Mouse (Mus musculus): ENCODE data around the gene Mboat2. TPM values are rescaled to one million over a fixed set of nuclear protein-coding genes. Genes with fewer than 3 reads are reported as not detected.
A peak's percentile ranks its signal among the peaks of the same experiment; 100 is the strongest.

Mboat2 gene
- polyA plus RNA-seq, 1 experiment from 2014 or later = 58.3 TPM

- H3K27me3 ChIP-seq (ENCODE audit: control insufficient read depth, insufficient read depth, low read length) = no peaks in the 10 kb centered on the region
- no peak overlapping the region for H3K27ac ChIP-seq (ENCODE audit: low read depth, low read length)
- no peaks in the 10 kb centered on the region for H3K9me3 ChIP-seq (ENCODE audit: control insufficient read depth, low read length)
- peaks cover 3% of the 10 kb centered on the region for H3K36me3 ChIP-seq (ENCODE audit: control insufficient read depth, insufficient read depth, low read length)
- ATAC-seq (ENCODE audit: low FRiP score) = no peak
- no peak overlapping the region for H3K4me3 ChIP-seq (ENCODE audit: low read depth, low read length)
- H3K4me2 ChIP-seq = no peak overlapping the region
- H3K4me1 ChIP-seq (ENCODE audit: control insufficient read depth, insufficient read depth, low read length) = no peaks in the 10 kb centered on the region; the same call in 1 of the 2 replicates
- DNase-seq (ENCODE audit: low spot score, missing footprints) = no peak
- no peak overlapping the region for H3K9ac ChIP-seq (ENCODE audit: low read length)
- WGBS = 92% methylated on average over 10 of the region's 10 CpGs
Observed at GRCm38 (mm10) chr12:24899636-24900035, 69.0 kb downstream of the Mboat2 start.

- ATAC-seq (ENCODE audit: low FRiP score) = no peak
- no peak overlapping the region for H3K4me2 ChIP-seq
- no peak for DNase-seq (ENCODE audit: low spot score, missing footprints)
- H3K4me1 ChIP-seq (ENCODE audit: control insufficient read depth, insufficient read depth, low read length) = no peaks in the 10 kb centered on the region
- no peak overlapping the region for H3K4me3 ChIP-seq (ENCODE audit: low read depth, low read length)
- H3K27me3 ChIP-seq (ENCODE audit: control insufficient read depth, insufficient read depth, low read length) = no peaks in the 10 kb centered on the region
- WGBS = 98% methylated on average over 5 of the region's 5 CpGs
- no peaks in the 10 kb centered on the region for H3K9me3 ChIP-seq (ENCODE audit: control insufficient read depth, low read length)
- no peak overlapping the region for H3K27ac ChIP-seq (ENCODE audit: low read depth, low read length)
- peaks cover 3% of the 10 kb centered on the region for H3K36me3 ChIP-seq (ENCODE audit: control insufficient read depth, insufficient read depth, low read length)
- H3K9ac ChIP-seq (ENCODE audit: low read length) = no peak overlapping the region
Observed at GRCm38 (mm10) chr12:24902736-24903135, 72.1 kb downstream of the Mboat2 start.

- 87% methylated on average over 2 of the region's 2 CpGs for WGBS
- no peak overlapping the region for H3K4me2 ChIP-seq
- H3K9me3 ChIP-seq (ENCODE audit: control insufficient read depth, low read length) = no peaks in the 10 kb centered on the region
- no peaks in the 10 kb centered on the region for H3K27me3 ChIP-seq (ENCODE audit: control insufficient read depth, insufficient read depth, low read length)
- H3K4me1 ChIP-seq (ENCODE audit: control insufficient read depth, insufficient read depth, low read length) = no peaks in the 10 kb centered on the region
- H3K4me3 ChIP-seq (ENCODE audit: low read depth, low read length) = no peak overlapping the region
- no peak for DNase-seq (ENCODE audit: low spot score, missing footprints)
- no peak for ATAC-seq (ENCODE audit: low FRiP score)
- peaks cover 4% of the 10 kb centered on the region for H3K36me3 ChIP-seq (ENCODE audit: control insufficient read depth, insufficient read depth, low read length)
- no peak overlapping the region for H3K9ac ChIP-seq (ENCODE audit: low read length)
- no peak overlapping the region for H3K27ac ChIP-seq (ENCODE audit: low read depth, low read length)
Observed at GRCm38 (mm10) chr12:24907894-24908293, 77.2 kb downstream of the Mboat2 start.

GRCm38 (mm10) chr12:24909679-24910078 is 79.0 kb downstream of the Mboat2 start:
- H3K27ac ChIP-seq (ENCODE audit: low read depth, low read length) = no peak overlapping the region
- no peak for DNase-seq (ENCODE audit: low spot score, missing footprints)
- H3K9ac ChIP-seq (ENCODE audit: low read length) = no peak overlapping the region
- no peak overlapping the region for H3K4me2 ChIP-seq
- H3K4me1 ChIP-seq (ENCODE audit: control insufficient read depth, insufficient read depth, low read length) = no peaks in the 10 kb centered on the region
- no peak overlapping the region for H3K4me3 ChIP-seq (ENCODE audit: low read depth, low read length)
- H3K27me3 ChIP-seq (ENCODE audit: control insufficient read depth, insufficient read depth, low read length) = no peaks in the 10 kb centered on the region
- peaks cover 4% of the 10 kb centered on the region for H3K36me3 ChIP-seq (ENCODE audit: control insufficient read depth, insufficient read depth, low read length)
- no peak for ATAC-seq (ENCODE audit: low FRiP score)
- 94% methylated on average over 7 of the region's 7 CpGs for WGBS
- H3K9me3 ChIP-seq (ENCODE audit: control insufficient read depth, low read length) = no peaks in the 10 kb centered on the region

- DNase-seq (ENCODE audit: low spot score, missing footprints) = no peak
- no peak for ATAC-seq (ENCODE audit: low FRiP score)
- no peaks in the 10 kb centered on the region for H3K9me3 ChIP-seq (ENCODE audit: control insufficient read depth, low read length)
- WGBS = 87% methylated on average over 6 of the region's 6 CpGs
- peaks cover 4% of the 10 kb centered on the region for H3K36me3 ChIP-seq (ENCODE audit: control insufficient read depth, insufficient read depth, low read length)
- no peak overlapping the region for H3K4me3 ChIP-seq (ENCODE audit: low read depth, low read length)
- no peak overlapping the region for H3K27ac ChIP-seq (ENCODE audit: low read depth, low read length)
- no peak overlapping the region for H3K4me2 ChIP-seq
- H3K9ac ChIP-seq (ENCODE audit: low read length) = no peak overlapping the region
- H3K4me1 ChIP-seq (ENCODE audit: control insufficient read depth, insufficient read depth, low read length) = no peaks in the 10 kb centered on the region
- H3K27me3 ChIP-seq (ENCODE audit: control insufficient read depth, insufficient read depth, low read length) = no peaks in the 10 kb centered on the region
Observed at GRCm38 (mm10) chr12:24912174-24912573, 81.5 kb downstream of the Mboat2 start.

GRCm38 (mm10) chr12:24912876-24913275 is 82.2 kb downstream of the Mboat2 start:
- Histone ChIP-seq H3K4me1 (ENCODE audit: control insufficient read depth, insufficient read depth, low read length) (no peaks in the 10 kb centered on the region), H3K9me3 (ENCODE audit: control insufficient read depth, low read length) (no peaks in the 10 kb centered on the region), H3K4me3 (ENCODE audit: low read depth, low read length) (no peak overlapping the region), H3K36me3 (ENCODE audit: control insufficient read depth, insufficient read depth, low read length) (peaks cover 4% of the 10 kb centered on the region), H3K9ac (ENCODE audit: low read length) (no peak overlapping the region), H3K27me3 (ENCODE audit: control insufficient read depth, insufficient read depth, low read length) (no peaks in the 10 kb centered on the region), H3K4me2 (no peak overlapping the region), H3K27ac (ENCODE audit: low read depth, low read length) (no peak overlapping the region)
- WGBS = 89% methylated on average over 1 of the region's 1 CpGs
- DNase-seq (ENCODE audit: low spot score, missing footprints) (no peak), ATAC-seq (ENCODE audit: low FRiP score) (no peak)

- DNase-seq (ENCODE audit: low spot score, missing footprints) (peak; percentile 89), ATAC-seq (ENCODE audit: low FRiP score) (peak; percentile 50)
- Histone ChIP-seq H3K27ac (ENCODE audit: low read depth, low read length) (0 out of 2 replicates have a peak overlapping the region, but pooled peaks have one; percentile 17), H3K4me3 (ENCODE audit: low read depth, low read length) (no peak overlapping the region), H3K9me3 (ENCODE audit: control insufficient read depth, low read length) (no peaks in the 10 kb centered on the region), H3K9ac (ENCODE audit: low read length) (no peak overlapping the region), H3K36me3 (ENCODE audit: control insufficient read depth, insufficient read depth, low read length) (no peaks in the 10 kb centered on the region), H3K27me3 (ENCODE audit: control insufficient read depth, insufficient read depth, low read length) (no peaks in the 10 kb centered on the region), H3K4me2 (no peak overlapping the region), H3K4me1 (ENCODE audit: control insufficient read depth, insufficient read depth, low read length) (no peaks in the 10 kb centered on the region)
- WGBS = 69% methylated on average over 12 of the region's 12 CpGs
Observed at GRCm38 (mm10) chr12:24918575-24919262, 88.0 kb downstream of the Mboat2 start.

- 91% methylated on average over 1 of the region's 1 CpGs for WGBS
- H3K36me3 ChIP-seq (ENCODE audit: control insufficient read depth, insufficient read depth, low read length) = no peaks in the 10 kb centered on the region
- no peak overlapping the region for H3K9ac ChIP-seq (ENCODE audit: low read length)
- DNase-seq (ENCODE audit: low spot score, missing footprints) (no peak), ATAC-seq (ENCODE audit: low FRiP score) (no peak)
- H3K27ac ChIP-seq (ENCODE audit: low read depth, low read length) = no peak overlapping the region
- H3K4me3 ChIP-seq (ENCODE audit: low read depth, low read length) = no peak overlapping the region
- H3K27me3 ChIP-seq (ENCODE audit: control insufficient read depth, insufficient read depth, low read length) = no peaks in the 10 kb centered on the region
- H3K4me1 ChIP-seq (ENCODE audit: control insufficient read depth, insufficient read depth, low read length) = no peaks in the 10 kb centered on the region
- H3K9me3 ChIP-seq (ENCODE audit: control insufficient read depth, low read length) = no peaks in the 10 kb centered on the region
- no peak overlapping the region for H3K4me2 ChIP-seq
Observed at GRCm38 (mm10) chr12:24920861-24921260, 90.2 kb downstream of the Mboat2 start.

GRCm38 (mm10) chr12:24924003-24924402 is 93.3 kb downstream of the Mboat2 start:
- Histone ChIP-seq H3K36me3 (ENCODE audit: control insufficient read depth, insufficient read depth, low read length) (no peaks in the 10 kb centered on the region), H3K27me3 (ENCODE audit: control insufficient read depth, insufficient read depth, low read length) (no peaks in the 10 kb centered on the region), H3K4me1 (ENCODE audit: control insufficient read depth, insufficient read depth, low read length) (peaks cover 8% of the 10 kb centered on the region), H3K27ac (ENCODE audit: low read depth, low read length) (no peak overlapping the region), H3K9me3 (ENCODE audit: control insufficient read depth, low read length) (no peaks in the 10 kb centered on the region), H3K4me3 (ENCODE audit: low read depth, low read length) (no peak overlapping the region), H3K9ac (ENCODE audit: low read length) (no peak overlapping the region), H3K4me2 (no peak overlapping the region)
- WGBS = 87% methylated on average over 4 of the region's 4 CpGs
- no peak for ATAC-seq (ENCODE audit: low FRiP score)
- DNase-seq (ENCODE audit: low spot score, missing footprints) = no peak
